Mouse (Mus musculus) limb, embryonic 12.5 days (tissue): ENCODE results near the gene Mvb12b. TPM values are rescaled to one million over a fixed set of nuclear protein-coding genes. Genes with fewer than 3 reads are reported as not detected.

ENCODE experiments used
- ATAC-seq: fragments of 200-750 bp; cut with Nextera tagmentation; 2 replicates; pipeline ENCODE4 v1.8.0; 2017; ENCODE audit warnings: low read depth, moderate TSS enrichment; ENCODE audit not compliant: insufficient number of reproducible peaks, insufficient read depth, low FRiP score, low TSS enrichment
- H3K27ac ChIP-seq: fragments of 300-500 bp; sonication (generic); 2 replicates; pipeline ENCODE4 v1.5.1; 2016; ENCODE audit warnings: mild to moderate bottlenecking, moderate library complexity
- H3K27me3 ChIP-seq: fragments of 300-500 bp; sonication (generic); 2 replicates; pipeline ENCODE4 v1.6.1; 2016; ENCODE audit warnings: mild to moderate bottlenecking, moderate library complexity
- H3K36me3 ChIP-seq: fragments of 300-500 bp; sonication (generic); 2 replicates; pipeline ENCODE4 v1.6.1; 2016; ENCODE audit warnings: mild to moderate bottlenecking, moderate library complexity
- H3K4me1 ChIP-seq: fragments of 300-500 bp; sonication (generic); replicated peaks from 2 replicates; pipeline ENCODE4 v1.6.1; 2016
- H3K4me2 ChIP-seq: fragments of 300-500 bp; sonication (generic); 2 replicates; pipeline ENCODE4 v1.6.1; 2016; ENCODE audit warnings: mild to moderate bottlenecking, moderate library complexity
- H3K4me3 ChIP-seq: fragments of 300-500 bp; sonication (generic); replicated peaks from 2 replicates; pipeline ENCODE4 v1.5.1; 2016; ENCODE audit warnings: mild to moderate bottlenecking
- H3K9ac ChIP-seq: fragments of 300-500 bp; sonication (generic); replicated peaks from 2 replicates; pipeline ENCODE4 v1.6.1; 2016; ENCODE audit warnings: mild to moderate bottlenecking, moderate library complexity
- H3K9me3 ChIP-seq: fragments of 300-500 bp; sonication (generic); 2 replicates; pipeline ENCODE4 v1.6.1; 2016; ENCODE audit warnings: mild to moderate bottlenecking, moderate library complexity
- WGBS: fragments of 180-500 bp; shearing (Covaris S2); methylation state at CpG from one replicate; pipeline ENCODE4 v1.1.7; 2016; 5-methylcytosine and 5-hydroxymethylcytosine counted together
- polyA plus RNA-seq: library from polyadenylated mRNA; unstranded; fragments of >200 nt; fragmentation: Nextera tagmentation; extraction: Ambion mirVana; gene quantifications from 2 replicates; pipeline ENCODE4 v1.2.1, GENCODE M21; 2016

The Mvb12b gene
- polyA plus RNA-seq, 1 experiment from 2014 or later, result 25.5 TPM

DNA sequence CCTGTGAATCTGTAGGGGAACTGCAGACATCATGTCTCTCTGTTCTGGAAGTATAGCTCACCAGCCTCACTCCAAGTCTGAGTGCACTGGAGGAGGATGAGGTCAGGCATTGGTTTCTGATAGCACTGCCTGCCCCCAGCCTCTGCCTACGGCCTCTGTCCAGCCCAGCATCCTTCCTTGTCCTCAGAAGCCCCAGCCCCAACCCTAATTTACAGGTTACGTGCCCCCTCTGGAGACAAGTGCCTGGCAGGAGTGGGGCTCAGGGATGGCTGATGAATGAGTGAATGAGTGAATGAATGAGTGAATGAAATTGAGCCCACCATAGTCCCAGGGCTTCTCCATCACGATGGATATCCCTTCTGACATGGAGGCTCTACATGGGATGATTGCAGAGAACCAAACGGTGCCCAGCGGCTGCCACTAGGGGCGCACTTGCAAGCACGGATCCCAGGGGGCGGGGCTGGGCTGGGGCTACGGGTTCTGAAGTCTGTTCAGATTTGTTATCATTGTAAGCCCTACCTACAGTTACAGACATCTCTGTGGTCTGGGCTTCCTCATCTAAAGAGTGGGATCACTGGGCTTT lies 197.8 kb downstream of the Mvb12b start:
- Histone ChIP-seq H3K9ac (no peak overlapping the region), H3K27ac (no peak overlapping the region), H3K36me3 (no peaks in the 10 kb centered on the region), H3K9me3 (peaks cover 6% of the 10 kb centered on the region; the same call in 1 of the 2 replicates), H3K4me3 (no peak overlapping the region), H3K4me1 (peaks cover 17% of the 10 kb centered on the region), H3K27me3 (peaks cover 15% of the 10 kb centered on the region), H3K4me2 (no peak overlapping the region)
- WGBS, result 32% methylated on average over 9 of the region's 9 CpGs
- no peak for ATAC-seq

GRCm38 (mm10) chr2:33689155-33689879 lies 198.4 kb downstream of the Mvb12b start:
- Histone ChIP-seq H3K9ac (no peak overlapping the region), H3K9me3 (peaks cover 6% of the 10 kb centered on the region; the same call in 1 of the 2 replicates), H3K27ac (no peak overlapping the region), H3K4me3 (no peak overlapping the region), H3K27me3 (peaks cover 15% of the 10 kb centered on the region), H3K36me3 (no peaks in the 10 kb centered on the region), H3K4me1 (peaks cover 17% of the 10 kb centered on the region), H3K4me2 (no peak overlapping the region)
- ATAC-seq, result no peak
- 67% methylated on average over 23 of the region's 23 CpGs for WGBS

- H3K9ac ChIP-seq, result peak overlapping the region; percentile 24; the same call in 1 of the 2 replicates
- no peak overlapping the region for H3K4me2 ChIP-seq
- 52% methylated on average over 4 of the region's 4 CpGs for WGBS
- no peak overlapping the region for H3K27ac ChIP-seq
- peaks cover 6% of the 10 kb centered on the region; the same call in 1 of the 2 replicates for H3K9me3 ChIP-seq
- H3K4me1 ChIP-seq, result peaks cover 19% of the 10 kb centered on the region
- peaks cover 11% of the 10 kb centered on the region; the same call in 1 of the 2 replicates for H3K27me3 ChIP-seq
- no peaks in the 10 kb centered on the region for H3K36me3 ChIP-seq
- no peak for ATAC-seq
- no peak overlapping the region for H3K4me3 ChIP-seq
These were observed 204.2 kb downstream of the Mvb12b start for GRCm38 (mm10) chr2:33683594-33683993.

DNA sequence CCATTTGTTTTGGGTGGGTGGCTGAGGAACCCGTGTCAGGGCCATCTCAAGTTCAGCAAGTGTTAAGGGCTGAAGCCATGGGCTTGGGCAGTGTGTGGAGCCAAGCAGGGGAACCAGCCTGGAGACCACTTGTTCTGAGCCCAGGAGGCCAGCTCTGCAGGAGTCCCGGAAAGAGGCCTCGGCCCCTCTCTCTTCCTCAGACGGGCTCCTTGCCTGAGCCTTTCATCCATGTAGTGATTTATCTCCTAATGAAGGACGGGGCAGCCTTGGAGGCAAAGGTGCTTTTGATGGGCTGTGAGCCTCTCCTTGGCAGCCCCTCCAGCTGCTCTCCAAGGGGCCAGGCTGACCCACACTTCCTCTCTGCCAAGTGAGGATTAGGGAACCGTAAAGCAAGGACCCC lies 204.7 kb downstream of the Mvb12b start:
- ATAC-seq, result no peak
- WGBS, result 14% methylated on average over 6 of the region's 6 CpGs
- peak overlapping the region; percentile 24; the same call in 1 of the 2 replicates for H3K9ac ChIP-seq
- no peak overlapping the region for H3K4me2 ChIP-seq
- peaks cover 14% of the 10 kb centered on the region for H3K4me1 ChIP-seq
- H3K9me3 ChIP-seq, result peaks cover 6% of the 10 kb centered on the region; the same call in 1 of the 2 replicates
- peaks cover 6% of the 10 kb centered on the region; the same call in 1 of the 2 replicates for H3K27me3 ChIP-seq
- no peak overlapping the region for H3K27ac ChIP-seq
- no peak overlapping the region for H3K4me3 ChIP-seq
- H3K36me3 ChIP-seq, result no peaks in the 10 kb centered on the region

DNA sequence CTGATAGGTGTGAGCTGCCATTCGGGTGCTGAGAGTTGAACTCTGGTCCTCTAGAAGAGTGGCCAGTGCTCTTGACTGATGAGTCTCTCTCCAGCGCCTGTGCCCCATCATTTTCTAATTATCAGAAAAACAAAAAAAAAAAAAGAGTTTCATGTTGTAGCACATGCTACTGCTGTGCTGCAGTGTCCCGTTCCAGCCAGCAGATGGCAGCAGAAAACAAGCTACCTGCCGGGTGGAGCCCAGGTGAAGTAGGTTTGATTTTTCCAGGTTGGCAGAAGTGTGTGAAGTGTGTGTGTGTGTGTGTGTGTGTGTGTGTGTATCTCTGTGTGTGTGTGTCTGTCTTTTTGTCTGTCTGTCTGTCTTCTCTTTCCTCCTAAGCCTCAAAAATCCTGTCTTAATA lies 205.5 kb downstream of the Mvb12b start:
- peaks cover 3% of the 10 kb centered on the region; the same call in 1 of the 2 replicates for H3K9me3 ChIP-seq
- no peak overlapping the region for H3K9ac ChIP-seq
- no peak overlapping the region for H3K4me2 ChIP-seq
- H3K27ac ChIP-seq, result no peak overlapping the region
- no peaks in the 10 kb centered on the region for H3K36me3 ChIP-seq
- 6% methylated on average over 4 of the region's 4 CpGs for WGBS
- H3K27me3 ChIP-seq, result peaks cover 6% of the 10 kb centered on the region; the same call in 1 of the 2 replicates
- H3K4me3 ChIP-seq, result no peak overlapping the region
- ATAC-seq, result no peak
- H3K4me1 ChIP-seq, result peaks cover 14% of the 10 kb centered on the region

Other genes starting within 250 kb of the Mvb12b start
- gene Lmx1b, start 247.4 kb downstream of the Mvb12b start, polyA plus RNA-seq, result 8.6 and 9.9 TPM in 2 replicates